Mouse (Mus musculus): ENCODE results near the gene Dnaic1.

Gene Dnaic1

GRCm38 (mm10) chr4:41569411-41569885 is at the start of gene Dnaic1, which contains the start of gene Fam219a:
Gene Dnaic1, plus strand, starts transcription at chr4:41569775.
Gene Fam219a, minus strand, starts transcription at chr4:41569538.
- peak; percentile 99 for DNase-seq

- no peak for DNase-seq
Observed at GRCm38 (mm10) chr4:41520641-41521040, 48.9 kb upstream of the Dnaic1 start.

DNA sequence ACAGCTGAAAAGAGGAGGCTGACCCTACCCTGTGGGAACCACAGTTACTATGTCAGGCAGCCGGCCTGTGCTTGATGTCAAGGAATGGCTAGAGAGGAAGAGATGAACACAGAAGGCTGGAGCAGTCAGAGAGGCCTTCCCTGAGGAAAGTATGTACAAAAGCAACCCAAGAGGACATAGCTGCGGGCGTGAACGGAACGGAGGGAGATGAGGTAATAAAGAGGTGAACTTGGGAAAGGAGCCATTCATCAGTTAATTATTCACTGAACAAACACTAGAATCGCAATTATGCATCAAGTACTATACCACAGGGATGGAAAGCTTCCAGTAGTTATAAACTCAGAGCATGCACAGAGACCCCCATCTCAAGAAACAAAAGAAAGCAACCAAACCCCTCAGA is 47.4 kb upstream of the Dnaic1 start:
- DNase-seq, result no peak

DNA sequence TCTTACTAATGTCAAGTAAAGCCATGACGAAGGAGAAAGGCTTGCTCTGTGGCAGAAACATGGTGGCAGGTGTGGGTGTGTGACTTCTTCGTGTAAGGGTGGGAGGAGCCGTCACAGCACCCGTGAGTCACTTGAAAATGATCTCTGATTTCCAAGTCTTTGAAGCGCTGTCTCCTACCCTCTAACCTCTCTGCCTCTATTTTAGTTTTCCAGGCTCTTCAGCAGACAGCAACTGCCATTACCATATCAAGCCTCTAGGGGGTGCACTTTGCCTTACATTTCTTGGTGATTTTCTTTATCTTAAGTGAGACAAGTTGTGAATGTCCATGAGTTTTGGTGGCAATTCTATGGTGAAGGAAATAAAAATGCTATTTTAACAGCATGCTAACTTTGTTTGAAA is 46.8 kb upstream of the Dnaic1 start:
- peak; percentile 49 for DNase-seq

GRCm38 (mm10) chr4:41523839-41524238 is 45.7 kb upstream of the Dnaic1 start:
- no peak for DNase-seq

DNA sequence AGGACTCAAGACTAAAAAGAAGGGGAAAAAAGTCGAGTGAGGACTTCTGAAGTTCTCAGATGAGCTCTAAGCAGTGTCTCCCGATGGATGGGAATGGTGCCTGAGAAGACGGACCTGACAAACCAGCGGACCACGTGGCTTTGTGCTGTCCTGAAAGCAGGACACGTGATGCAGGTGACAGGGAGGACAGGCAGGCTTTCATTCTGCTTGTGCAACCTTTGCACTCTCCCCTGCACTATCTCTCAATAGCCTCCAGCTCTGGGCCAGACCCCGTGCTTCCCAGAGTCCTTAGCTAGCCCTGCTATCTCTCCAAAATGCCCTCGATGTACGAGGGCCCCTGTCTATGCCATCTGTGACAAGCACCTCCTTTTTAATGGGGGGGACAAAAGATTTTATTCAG is 44.7 kb upstream of the Dnaic1 start:
- DNase-seq, result no peak

DNA sequence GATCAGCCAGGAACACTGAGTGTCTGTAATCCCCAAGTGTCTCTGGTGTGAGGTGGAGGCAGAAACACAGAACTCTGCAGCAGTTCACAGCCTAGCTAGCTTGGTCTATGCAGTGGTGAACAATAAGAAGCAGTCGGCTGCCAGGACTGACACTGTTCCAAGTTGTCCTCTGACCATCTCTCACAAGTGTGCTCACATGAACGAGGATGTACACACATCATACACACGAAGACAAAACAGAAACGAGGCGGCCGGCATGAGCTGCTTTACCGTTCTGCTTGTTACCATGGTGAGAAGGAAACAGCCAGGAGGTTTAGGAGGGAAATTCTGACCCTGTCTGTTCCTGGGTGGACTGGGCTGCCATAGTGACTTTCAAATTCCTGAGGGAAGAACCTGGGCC is 43.0 kb upstream of the Dnaic1 start:
- DNase-seq, result peak; percentile 28

DNA sequence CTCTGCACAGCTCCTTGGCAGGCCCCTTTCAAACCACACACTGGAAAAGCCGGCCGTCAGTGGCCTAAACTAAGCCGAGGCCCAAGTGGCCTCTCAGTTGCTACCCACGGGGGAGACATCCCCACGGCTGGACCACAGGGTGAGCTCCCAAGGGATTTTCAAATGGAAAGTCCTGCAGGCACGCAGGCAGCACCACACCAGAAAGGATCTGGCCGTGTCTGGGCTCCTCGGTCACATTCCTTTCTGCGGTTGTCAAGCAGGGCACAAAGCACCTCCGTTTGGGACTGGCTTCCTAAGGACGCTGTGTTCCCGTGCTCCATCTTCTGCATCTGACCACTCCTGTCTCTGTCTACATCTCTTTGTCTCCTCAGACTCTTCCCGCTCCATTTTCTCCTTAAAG is 42.5 kb upstream of the Dnaic1 start:
- DNase-seq, result peak; percentile 41

DNA sequence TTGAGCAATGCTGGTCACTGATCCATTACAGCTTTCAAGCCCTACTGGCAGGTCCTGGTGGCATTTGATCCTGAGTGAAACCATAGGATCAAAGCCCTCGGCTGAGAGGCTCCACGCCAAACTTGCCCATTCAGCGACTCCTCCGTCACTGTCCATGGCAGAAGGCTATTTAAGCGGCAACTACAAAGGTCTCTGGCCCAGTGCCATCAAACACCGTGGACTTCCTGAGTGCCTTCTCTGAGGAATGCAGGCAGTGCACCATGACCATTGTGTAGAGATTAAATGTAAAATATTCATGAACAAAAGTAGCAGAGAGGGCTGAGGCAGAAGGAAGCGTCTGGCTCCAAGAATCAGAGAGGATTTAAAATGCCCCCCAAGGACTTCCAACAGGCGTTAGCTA is 41.6 kb upstream of the Dnaic1 start:
- peak; percentile 33 for DNase-seq

- DNase-seq, result peak; percentile 72
Observed at GRCm38 (mm10) chr4:41532420-41532819, 37.2 kb upstream of the Dnaic1 start.

- no peak for DNase-seq
Observed at GRCm38 (mm10) chr4:41534866-41535265, 34.7 kb upstream of the Dnaic1 start.

GRCm38 (mm10) chr4:41542136-41542535 is 27.4 kb upstream of the Dnaic1 start:
- no peak for DNase-seq

GRCm38 (mm10) chr4:41545985-41546384 is 23.6 kb upstream of the Dnaic1 start:
- peak; percentile 65 for DNase-seq

DNA sequence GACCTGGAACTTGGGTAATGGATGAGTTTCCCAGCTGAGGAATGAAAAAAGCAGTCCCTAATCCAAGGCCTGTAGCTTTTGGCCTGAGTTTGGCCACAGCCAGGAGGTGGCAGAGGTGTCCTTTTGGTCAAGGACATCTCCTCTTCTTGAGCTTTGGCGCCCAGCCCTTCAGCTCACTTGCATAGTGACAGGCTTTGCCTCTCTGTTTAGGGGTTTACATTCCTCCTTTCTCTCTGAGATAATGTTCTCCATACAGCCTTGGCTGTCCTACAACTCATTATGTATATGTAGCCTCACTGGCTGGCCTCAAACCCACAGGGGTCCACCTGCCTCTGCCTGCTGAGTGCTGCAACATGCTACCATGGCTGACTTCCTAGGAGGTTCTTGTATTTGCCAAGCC is 22.5 kb upstream of the Dnaic1 start:
- no peak for DNase-seq

GRCm38 (mm10) chr4:41552529-41552928 is 17.0 kb upstream of the Dnaic1 start:
- peak; percentile 86 for DNase-seq

DNA sequence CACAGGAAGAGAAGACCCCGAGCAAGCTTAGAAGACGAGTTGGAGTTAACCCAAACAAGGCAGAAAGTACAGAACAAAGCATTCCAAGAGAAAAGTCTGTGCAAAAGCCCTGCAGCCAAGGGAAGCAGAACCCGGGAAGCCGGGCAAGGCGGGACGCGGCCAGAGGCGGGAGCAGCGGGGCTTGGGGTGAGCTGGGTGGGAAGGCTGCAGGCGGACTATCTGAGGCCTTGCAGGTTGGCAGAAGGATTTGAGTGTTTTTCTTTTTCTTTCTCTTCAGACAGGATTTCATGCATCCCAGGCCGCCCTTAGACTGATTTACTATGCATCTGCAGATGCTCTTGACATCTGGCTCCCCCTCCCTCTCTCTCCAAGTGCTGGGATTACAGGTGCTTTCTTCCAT is 16.5 kb upstream of the Dnaic1 start:
- peak; percentile 35 for DNase-seq

- no peak for DNase-seq
Observed at GRCm38 (mm10) chr4:41554994-41555663, 14.4 kb upstream of the Dnaic1 start.

DNA sequence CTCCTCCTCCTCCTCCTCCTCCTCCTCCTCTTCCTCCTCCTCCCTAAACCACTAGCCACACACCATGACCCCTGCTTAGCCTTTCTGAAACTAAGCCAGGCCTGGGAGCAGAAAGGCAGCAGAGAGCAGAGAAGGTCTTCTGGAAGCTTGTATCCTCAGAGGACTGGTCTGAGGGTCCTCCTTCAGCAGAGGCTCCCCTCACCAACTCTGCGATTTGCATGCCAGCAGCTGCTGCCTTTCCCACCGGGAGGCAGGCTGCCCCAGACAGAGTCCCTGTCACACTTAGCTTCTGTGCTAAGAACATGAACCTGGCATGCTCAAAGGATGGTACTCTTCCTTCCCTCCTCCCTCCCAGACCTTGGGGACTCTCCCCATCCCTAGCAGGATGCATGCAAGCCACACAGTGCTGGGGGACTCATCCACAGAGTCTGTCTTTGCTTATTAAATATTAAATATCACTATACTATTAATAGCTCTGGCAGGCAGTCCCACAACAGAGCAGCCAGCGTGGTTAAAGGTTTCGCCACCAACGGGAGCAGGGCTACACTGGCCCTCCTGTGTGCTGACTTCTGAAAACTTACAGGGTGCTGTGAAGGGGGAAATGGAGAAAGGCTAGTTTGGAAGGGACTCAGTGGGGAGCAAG is 13.1 kb upstream of the Dnaic1 start:
- DNase-seq, result no peak

DNA sequence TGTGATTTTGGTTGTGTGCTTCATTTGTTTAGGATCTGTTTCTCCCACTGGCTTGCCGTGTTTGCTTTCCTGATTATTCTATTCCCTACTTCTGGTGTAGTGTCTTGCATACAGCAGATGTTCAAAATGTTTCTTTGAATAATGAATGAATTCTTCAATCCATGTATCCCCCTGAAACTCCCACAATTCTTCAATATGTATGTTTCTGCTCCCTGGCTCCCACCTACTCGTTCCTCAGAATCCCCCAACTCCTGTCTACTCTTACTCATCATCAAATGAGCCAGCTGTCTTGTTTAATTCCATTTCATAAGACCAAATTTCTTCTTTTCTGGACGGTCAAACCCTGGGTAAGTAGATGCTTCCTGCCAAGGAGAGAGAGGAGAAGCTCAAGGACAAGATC is 12.5 kb upstream of the Dnaic1 start:
- DNase-seq, result no peak

DNA sequence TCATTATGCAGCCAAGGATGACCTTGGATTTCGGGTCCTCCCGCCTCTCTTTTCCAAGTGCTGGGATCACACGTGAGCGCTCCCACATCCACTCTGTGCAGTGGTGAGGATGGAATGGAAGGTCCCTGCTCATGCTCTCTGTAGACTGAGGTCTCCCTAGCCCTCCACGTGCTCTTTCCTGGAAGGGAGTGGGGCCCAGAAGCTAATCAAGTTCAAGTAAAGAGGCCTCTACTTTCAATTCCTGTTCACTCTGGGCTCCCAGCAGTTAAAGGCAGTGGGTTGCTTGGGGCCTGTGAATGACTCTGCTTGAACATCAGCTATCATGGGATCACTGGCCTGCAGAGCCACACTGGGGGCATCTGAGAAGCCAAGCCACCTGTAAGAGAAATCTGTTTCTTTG is 6.3 kb upstream of the Dnaic1 start:
- DNase-seq, result no peak

GRCm38 (mm10) chr4:41566123-41566522 is 3.5 kb upstream of the Dnaic1 start:
- DNase-seq, result no peak

DNA sequence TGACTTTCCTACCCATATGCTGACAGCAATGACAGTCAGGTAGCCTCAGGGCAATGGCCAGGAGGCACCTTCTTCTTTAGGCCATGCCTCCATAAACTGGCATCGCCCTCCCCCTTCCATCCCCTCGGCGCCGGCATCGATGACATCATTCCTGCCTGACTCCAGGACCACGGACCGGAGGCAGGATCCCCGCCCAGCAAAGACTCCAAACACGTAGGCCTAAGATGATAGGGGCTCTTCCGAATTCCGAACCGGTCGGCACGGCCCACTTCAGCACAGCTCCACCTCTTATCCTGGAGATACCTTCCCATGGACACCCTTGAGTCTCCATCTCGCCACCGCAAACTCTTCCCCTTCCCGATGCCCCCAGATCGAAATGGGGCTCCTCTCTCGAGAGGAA is 1.3 kb upstream of the Dnaic1 start:
- no peak for DNase-seq

DNA sequence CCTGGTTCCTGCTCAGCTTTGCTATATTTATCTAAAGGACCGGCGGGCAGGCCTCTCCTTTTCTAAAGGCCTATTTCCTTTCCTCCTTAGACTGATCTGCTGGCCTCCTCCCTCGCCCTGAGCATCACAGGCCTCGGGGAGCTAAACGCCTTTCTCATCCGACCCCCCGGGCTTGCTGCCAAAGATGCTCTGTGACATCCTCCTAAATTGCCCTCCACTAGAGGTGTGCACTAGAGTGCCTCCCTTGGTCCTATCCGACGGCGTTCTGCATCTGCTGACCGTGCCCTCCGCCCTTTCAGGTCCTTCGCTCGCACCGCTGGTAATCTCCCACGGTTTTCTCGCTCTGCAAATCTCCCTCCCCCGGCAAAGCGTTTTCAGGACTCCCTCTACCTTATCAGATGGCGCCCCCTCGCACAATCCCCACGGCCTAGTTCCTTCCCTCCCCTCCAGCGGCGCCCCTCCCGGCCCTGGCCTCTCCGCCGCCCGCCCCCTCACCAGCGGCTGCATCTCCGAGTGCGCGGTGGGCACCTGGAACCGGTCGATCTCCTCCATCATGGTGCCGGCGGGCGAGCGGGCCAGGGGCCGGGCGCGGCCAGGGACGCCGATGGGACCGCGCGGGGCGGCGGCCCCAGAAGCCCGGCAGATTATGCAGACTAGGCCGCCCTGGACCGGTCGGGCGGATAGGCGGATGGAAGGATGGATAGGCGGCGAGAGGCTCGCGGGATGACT is 729 bp upstream of the Dnaic1 start:
- DNase-seq, result peak; percentile 49

GRCm38 (mm10) chr4:41571490-41571889 is 1.9 kb downstream of the Dnaic1 start:
- DNase-seq, result peak; percentile 37
